Mouse (Mus musculus) ovary, postnatal 36 days (tissue): ENCODE data around the gene Galp.
"Not testable (repeated sequence)": the region's sequence is repeated elsewhere in the genome, so short reads cannot be mapped to it uniquely, and the experiment has no call there.

Source experiments
- DNase-seq: peaks from one replicate; pipeline ENCODE4 v3.0.0; 2022; ENCODE audit warnings: low spot score, mixed read lengths

The Galp gene

GRCm38 (mm10) chr7:6174365-6174987 is 22.4 kb upstream of the Galp start:
- not testable (repeated sequence) for DNase-seq

- no peak for DNase-seq
Observed at GRCm38 (mm10) chr7:6179013-6179412, 17.9 kb upstream of the Galp start.

DNA sequence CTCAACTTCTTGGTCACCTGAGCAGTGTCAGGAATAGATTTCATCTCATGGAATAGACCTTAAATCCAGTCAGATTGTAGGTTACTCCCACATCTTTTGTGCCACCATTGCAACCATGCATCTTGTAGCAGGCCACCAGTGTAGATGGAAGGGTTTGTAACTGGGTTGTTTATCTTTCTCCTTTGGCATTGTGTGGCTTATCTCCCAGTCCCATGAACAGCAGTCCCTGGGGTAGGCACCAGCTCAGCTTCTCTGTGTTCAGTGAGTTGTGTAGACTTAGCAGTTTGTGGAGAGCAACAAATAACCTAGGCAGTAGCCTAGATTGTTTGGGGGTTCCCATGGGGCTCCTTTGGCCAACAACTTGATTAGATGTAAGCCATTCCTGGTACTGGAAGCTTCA is 14.0 kb upstream of the Galp start:
- no peak for DNase-seq

- DNase-seq: no peak
Observed at GRCm38 (mm10) chr7:6183802-6184201, 13.1 kb upstream of the Galp start.

DNA sequence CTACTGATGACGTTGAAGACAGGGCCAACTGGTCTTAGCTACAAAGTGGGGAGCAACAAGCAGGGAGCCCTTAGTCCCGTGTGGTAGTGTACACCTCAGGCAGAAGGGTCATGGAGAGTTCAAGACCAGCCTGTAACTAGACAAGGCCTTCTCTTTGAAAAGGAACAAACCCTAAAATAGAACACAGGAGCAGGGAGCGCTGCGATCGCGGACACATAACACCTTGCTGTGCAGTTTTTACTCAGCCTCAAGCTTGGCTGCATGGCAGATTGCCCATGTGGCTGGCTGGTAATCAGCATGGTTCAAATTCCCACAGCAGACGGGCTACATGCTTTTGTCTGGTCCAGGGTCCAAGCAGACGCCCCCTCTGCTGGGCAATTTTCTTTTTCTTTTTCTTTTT is 12.4 kb upstream of the Galp start:
- DNase-seq: no peak

DNA sequence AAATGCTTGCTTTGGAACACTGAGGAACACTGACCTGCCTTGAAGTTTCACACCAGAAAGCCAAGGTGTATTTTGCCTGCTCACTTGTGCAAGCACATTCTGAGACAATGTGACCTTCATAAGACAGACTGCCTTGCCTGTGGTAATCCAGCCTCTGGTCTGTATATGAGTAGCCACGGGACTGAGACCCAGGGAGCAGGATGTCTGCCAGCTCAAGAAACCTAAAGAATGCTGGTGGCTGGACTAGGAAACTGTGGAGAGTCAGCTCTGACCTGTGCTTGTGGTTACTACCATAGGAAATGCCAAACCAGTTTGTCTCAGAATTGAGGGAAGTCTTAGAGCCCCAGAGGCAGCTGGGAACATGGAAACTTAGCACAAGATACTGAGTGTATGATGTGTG is 11.5 kb upstream of the Galp start:
- no peak for DNase-seq

- DNase-seq: no peak
Observed at GRCm38 (mm10) chr7:6186176-6186575, 10.7 kb upstream of the Galp start.

DNA sequence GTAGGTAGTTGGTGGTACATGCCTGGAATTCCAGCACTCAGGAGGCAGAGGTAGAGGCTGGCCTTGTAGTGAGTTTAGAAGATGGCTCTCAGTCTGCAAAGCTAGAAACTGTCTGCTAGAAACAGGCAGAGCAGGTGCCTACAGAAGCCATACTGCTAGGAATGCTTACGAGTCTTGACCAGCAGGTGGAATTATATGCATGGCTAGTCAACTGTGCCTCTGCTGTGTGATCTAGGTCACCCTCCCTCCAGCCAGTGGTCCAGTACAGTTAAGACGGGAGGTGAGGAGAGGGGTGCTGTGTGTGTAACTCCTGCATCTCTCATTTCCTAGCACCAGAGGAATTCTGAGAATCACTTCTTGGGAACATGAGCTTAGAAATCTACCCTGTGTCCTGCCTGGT is 10.1 kb upstream of the Galp start:
- no peak for DNase-seq

DNA sequence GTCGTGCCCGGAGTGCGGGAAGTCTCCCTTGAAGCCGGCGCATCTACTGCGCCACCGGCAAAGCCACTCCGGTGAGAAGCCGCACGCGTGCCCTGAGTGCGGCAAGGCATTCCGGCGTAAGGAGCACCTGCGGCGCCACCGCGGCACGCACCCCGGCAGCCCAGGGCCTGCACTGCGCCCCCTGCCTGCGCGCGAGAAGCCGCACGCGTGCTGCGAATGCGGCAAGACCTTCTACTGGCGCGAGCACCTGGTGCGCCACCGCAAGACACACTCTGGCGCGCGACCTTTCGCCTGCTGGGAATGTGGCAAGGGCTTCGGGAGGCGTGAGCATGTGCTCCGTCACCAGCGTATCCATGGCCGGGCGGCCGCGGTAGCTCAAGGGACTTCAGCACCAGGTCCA is 7.3 kb upstream of the Galp start:
- DNase-seq: no peak

- peak; percentile 70 for DNase-seq
Observed at GRCm38 (mm10) chr7:6191376-6191775, 5.5 kb upstream of the Galp start.

GRCm38 (mm10) chr7:6194129-6194528 is 2.8 kb upstream of the Galp start:
- DNase-seq: peak; percentile 56

DNA sequence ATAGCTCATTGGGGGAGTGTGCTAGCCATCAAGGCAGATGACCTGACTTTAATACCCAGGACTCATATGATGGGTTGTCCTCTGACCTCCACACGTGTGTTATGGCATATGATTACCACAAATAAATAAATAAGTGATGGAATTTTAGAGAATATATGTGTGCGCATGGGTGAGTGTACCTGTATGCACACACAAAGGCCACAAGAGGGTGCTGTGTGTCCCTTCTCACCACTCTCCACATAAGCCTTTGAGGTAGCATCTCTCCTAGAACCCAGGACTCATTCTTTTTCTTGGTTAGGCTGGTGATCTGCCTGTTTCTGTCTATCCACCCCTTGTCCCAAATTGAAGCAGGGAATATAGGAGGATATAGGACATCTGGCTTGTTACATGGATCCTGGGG is 1.1 kb upstream of the Galp start:
- DNase-seq: no peak

DNA sequence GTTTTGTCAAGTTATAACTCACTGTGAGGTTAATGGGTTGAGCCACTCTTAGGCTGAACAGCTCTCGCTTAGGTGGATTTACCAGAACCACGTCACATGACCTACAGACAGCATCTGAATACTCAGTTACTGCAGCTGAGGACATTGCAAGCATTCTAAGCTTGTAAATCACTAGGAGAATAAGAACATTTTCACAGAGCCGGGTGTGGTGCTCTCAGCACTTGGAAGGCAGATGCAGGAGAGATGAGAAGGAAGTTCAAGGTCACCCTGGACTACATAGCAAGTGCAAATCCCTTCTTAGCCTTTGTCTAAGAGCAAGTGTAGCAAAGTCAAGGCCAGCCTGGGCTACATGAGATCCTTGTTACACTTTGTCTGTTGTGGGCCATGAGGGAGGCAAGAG is 7.3 kb downstream of the Galp start:
- no peak for DNase-seq

- DNase-seq: peak; percentile 16
Observed at GRCm38 (mm10) chr7:6213144-6213543, 16.3 kb downstream of the Galp start.

DNA sequence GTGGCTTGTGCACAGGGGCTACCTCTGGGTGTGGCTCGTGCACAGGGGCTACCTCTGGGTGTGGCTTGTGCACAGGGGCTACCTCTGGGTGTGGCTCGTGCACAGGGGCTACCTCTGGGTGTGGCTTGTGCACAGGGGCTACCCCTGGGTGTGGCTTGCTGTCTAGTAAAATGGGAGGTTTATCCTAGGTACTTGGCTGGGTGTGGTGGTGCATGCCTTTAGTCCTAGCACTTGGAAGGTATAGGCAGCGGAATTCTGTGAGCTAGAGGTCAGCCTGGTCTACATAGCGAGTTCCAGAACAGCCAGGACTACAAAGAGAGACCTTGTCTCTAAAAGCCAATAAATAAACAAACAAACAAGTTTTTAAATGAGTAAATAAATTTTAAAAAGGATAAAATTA is 17.8 kb downstream of the Galp start:
- DNase-seq: not testable (repeated sequence)

- DNase-seq: no peak
Observed at GRCm38 (mm10) chr7:6220147-6220546, 23.3 kb downstream of the Galp start.

GRCm38 (mm10) chr7:6221978-6222377 is 25.1 kb downstream of the Galp start, which contains the start of gene Zscan5b:
Zscan5b (plus strand) TSS chr7:6222278.
- DNase-seq: no peak

- DNase-seq: not testable (repeated sequence)
Observed at GRCm38 (mm10) chr7:6228491-6228890, 31.6 kb downstream of the Galp start.

DNA sequence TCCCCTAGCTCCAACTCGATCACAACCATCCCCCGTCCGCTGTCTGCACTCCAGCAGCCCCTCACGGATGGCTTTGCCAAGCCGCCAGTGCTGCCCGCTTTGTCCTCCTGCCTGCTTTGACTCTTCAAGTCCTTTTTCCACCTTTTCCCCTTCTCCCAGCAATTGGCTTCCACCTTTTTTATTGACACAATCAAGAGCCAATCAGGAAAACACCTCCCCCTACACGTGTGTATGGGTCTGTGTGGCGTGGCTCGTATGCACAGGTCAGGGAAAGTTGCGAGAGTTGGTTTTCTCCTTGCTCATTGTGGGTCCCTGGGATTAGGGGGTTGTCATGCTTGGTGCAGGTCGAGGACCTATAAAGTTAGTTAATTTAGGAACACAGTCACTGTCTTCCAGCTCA is 42.9 kb downstream of the Galp start:
- DNase-seq: no peak

- DNase-seq: peak; percentile 8
Observed at GRCm38 (mm10) chr7:6240841-6241425, 44.0 kb downstream of the Galp start.

- DNase-seq: no peak
Observed at GRCm38 (mm10) chr7:6244361-6245292, 47.7 kb downstream of the Galp start.

- no peak for DNase-seq
Observed at GRCm38 (mm10) chr7:6252410-6252809, 55.5 kb downstream of the Galp start, which contains the start of gene Epp13. Epp13 (plus strand) TSS chr7:6252710.

DNA sequence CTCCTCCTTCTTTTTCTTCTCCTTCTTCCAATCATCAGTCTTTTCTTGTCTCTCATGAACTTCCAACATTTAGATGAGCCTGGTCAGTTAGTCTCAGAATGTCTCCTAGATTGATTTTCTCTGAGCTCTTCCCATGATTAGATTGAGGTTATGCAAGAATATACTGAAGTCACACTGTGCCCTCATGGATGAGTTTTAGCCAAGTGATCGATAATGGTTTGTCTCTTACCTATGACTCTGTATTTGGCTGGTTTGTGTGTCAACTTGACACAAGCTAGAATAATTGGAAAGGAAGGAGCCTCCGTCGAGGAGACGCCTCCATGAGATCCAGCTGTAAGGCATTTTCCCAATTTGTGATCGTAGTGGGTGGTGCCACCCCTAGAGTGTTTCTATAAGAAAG is 57.6 kb downstream of the Galp start:
- no peak for DNase-seq
